Mouse (Mus musculus): Measurements from ENCODE around the gene Habp4.

- TF ChIP-seq CTCF (IDR thresholded peaks at IDR 0.05; ENCODE audit: low read depth, low read length) (no peak), POLR2A (IDR thresholded peaks at IDR 0.05; ENCODE audit: borderline replicate concordance, low read depth, low read length) (no peak)
These were observed 65.1 kb downstream of the Habp4 start for GRCm38 (mm10) chr13:64226725-64227124.

Data from bone marrow macrophage, adult 2 months (primary cell).